Mouse (Mus musculus) natural killer cell, adult 2 months (primary cell): ENCODE measurements around the gene Fastkd2.
A peak's percentile ranks its signal among the peaks of the same experiment; 100 is the strongest.

Source experiments
- DNase-seq, 2 experiments: peaks; one replicate each; pipeline ENCODE4 v3.0.0; 2022; ENCODE audit warnings: low spot score in 2 of 2

Fastkd2 gene

DNA sequence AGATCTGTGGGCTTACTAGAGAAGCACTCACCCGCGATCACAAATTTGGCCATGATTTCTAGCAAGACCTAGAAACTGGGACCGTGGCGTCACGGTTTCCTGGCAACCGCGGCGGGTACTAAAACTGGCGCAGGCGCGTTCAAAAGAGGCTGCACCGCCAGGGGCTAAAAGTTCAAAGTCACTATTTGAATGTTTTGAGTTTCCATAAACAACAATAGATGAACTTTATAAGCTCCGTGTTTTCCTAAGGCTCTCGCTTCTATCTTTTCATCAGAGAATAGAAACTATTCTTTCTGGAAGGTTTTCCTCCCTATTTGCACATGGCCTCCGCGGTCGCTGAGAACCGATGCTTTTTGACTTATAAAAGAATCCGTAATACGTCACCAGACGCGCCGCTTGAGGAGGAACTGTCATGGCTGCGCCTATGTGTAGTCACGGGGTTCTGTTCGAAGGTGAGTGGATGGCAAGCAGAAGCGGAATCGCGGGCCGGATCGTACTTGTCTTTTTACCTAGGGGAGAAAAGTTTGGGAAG is at the start of gene Fastkd2, which contains the start of gene Mdh1b:
Gene Fastkd2 (plus strand): TSS at position 375 of the 532 bp plus-strand sequence.
Gene Mdh1b (minus strand): TSS at position 79 of the 532 bp plus-strand sequence.
- DNase-seq: peak; percentile 81 to 86

DNA sequence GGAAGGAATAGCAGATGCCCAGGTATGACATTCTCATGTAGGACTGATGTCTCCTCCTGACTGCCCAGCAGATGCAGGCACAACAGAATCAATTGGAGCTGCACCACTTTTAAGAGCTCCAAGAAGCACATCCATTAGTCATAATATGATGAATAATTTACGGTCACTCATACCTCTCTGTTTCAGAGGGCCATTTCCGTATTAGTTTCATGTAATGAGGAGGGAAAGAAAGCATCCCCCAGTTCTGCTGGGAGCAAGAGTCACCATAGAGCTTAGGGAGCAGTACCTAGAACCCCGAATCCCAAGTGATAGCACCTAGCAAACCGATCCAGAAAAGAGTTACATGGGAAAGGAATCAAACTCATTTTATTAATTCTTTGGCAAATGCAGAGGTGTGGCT is 43.6 kb upstream of the Fastkd2 start, which contains the start of gene Dytn:
Gene Dytn (minus strand): TSS at position 101 of the 400 bp plus-strand sequence.
- no peak for DNase-seq

DNA sequence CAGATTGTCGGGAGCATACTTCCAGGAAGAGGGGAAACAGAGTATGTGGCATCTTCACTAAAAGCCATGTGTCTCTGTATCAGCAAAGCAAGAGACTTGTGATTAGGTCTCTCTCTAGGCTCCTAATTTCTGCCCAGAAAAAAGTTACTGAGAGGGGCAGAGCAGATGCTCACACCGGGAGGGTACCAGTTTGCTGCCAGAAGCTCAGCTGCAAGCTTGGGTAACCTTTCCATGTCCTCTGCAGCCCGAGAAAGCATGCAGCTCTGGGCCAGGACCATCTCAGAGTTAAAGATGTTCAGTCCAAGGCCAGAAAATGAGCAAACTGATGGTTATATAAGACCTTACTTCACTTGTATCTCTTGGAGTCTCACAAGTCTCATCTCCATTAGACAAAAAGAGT is 33.6 kb upstream of the Fastkd2 start:
- DNase-seq: no peak

DNA sequence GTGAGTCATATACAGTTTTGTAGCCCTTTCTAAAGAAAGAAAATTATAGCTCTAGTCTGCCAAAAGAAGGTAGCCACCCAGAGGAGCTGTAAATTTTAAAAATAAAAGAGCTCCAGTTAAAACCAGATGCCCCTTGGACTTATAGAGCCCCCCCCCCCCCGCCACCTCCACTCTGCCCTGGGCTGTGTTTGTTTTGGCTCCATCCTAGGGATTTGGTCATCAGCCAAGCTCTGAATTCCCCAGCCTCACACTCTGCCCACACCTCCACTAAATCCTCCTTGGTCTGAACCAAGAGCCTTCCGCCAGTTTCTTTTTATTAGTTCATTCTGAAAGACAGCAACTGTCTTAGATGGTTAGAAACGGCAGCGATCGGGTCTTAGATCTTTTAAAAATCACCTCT is 24.7 kb upstream of the Fastkd2 start:
- DNase-seq: no peak

DNA sequence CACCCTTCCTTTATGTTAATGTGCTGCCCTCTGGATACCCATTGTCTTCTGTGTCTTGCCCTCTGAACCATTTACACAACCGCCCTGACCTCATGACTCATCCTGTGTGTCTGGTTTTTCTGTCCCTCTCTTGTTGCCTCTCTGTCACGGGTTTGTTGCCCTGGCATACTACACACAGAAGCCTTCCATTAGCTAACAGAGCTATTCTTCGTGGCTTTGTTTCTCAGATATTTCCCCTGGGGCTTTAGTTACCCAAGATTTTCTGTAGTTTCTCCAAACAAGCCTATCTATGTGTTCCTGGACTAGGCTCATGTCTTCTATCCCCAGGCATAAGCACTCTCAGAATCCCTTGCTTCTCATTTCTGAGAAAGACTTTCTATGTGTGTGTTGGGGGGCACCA is 21.5 kb upstream of the Fastkd2 start:
- DNase-seq: no peak

DNA sequence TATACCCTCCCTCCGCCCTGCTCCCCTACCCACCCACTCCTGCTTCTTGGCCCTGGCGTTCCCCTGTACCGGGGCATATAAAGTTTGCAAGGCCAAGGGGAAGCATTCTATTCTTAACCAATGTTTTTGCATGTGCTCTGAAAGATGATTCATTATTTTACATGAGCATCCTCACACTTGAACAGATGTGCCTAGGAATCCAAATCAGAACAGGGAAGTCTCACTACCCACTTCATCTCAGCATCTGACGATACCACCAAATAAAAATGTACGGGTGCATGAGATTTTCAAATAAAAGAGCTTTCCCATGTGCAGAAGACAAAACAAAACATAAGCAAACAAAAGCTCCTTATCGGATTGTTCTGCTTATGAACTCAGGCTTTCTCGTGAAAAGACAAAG is 10.3 kb upstream of the Fastkd2 start:
- no peak for DNase-seq

DNA sequence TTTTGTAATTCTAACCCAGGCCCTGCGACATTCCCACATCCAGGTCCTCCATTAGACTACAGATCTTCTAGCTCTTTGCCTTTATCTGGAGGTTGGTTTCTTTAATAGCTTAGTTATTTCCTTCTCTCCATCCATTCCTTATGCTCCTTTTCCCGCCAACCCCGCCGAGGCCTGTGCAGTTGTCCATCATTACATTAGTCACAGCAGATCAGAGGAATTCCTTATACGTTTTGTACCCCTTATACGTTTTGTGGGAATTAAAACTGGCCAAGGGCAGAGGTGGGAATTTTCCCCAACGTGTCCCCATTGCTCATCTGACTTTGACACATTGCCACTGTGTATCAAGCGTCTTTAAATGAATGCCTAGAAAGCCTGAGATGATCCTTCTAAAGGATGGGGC is 618 bp upstream of the Fastkd2 start:
- no peak for DNase-seq

DNA sequence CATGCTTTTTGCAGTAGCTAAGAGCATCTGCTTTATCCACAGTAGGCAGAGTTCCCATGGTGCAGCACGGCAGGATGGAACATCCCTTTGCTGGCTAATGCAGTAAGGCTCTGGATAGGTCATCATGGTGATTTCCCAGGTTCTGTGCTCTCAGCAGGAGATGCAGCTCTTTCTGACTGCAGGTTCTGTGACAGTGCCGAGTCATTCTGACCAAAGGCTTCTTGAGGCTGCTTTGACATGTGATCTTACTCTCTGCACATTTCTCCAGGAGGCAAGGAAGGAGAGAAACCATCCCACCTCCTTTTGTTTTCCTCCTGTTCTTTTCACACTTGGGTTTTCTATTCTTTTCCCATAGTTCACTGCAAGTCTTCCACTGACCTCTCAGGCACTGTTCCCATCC is 25.6 kb downstream of the Fastkd2 start:
- no peak for DNase-seq

DNA sequence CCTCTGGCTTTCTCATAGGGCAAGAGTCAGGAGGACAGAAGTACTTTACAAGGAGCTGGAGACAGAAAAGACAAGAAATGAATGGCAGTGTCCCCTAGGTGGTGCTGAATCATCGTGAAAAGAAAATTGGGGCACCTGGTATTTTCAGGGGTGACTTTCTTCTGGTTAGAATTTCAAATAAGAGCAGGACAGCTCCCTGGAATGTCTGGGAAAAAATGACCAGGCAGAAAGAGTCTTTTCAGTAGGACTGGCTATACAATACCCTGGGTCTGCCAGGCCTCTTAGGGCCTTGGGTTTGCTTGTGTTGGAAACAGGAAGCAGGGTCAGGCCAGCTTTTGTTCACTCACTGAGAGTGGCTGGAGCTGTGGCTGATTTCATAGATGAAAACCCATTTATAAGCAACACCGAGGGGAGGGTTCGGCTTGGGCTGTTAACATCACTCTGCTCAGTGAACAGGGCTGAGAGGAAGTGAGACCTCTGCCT is 32.8 kb downstream of the Fastkd2 start:
- DNase-seq: no peak

DNA sequence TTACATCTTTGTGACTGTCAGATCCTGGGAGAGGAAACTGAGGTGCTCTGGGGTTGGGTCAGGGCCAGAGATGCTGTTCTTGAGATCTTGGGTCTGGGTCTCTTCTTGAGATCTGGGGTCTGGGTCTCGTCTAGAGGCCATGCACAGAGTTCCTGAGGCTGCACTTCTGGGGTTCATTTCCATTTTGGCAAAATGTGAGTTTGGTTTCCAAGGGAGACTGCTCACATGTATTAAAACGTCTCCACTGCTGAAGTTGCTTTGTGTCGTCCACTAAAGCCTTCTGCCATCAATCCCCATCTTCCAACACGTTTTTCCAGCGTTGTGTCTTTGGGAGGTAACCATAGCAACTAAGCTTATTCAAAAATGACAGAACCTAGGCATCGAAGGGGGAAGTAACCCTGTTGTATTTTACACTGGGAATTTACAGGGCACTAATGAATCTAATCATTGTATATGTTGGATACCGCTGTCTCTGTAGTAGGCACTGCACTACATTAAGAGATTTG is 33.5 kb downstream of the Fastkd2 start:
- no peak for DNase-seq

DNA sequence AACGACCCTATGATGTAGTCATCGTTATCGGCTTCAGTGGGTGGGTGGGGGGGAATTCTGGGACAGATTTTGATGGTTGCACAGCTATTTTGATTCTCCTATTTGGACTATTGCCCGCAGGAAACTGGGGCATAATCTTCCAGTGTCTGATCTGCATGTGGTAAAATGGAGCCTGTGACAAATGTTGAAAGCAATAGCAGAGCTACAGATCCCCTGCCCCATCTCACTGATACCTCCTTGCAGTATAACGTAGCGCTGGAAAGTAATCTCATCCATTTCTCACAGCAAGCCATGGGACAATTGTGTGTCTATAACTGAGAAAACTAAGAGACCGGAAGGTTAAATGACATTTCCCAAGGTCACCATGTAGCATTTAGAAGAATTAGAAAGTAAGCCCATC is 34.0 kb downstream of the Fastkd2 start:
- DNase-seq: no peak

DNA sequence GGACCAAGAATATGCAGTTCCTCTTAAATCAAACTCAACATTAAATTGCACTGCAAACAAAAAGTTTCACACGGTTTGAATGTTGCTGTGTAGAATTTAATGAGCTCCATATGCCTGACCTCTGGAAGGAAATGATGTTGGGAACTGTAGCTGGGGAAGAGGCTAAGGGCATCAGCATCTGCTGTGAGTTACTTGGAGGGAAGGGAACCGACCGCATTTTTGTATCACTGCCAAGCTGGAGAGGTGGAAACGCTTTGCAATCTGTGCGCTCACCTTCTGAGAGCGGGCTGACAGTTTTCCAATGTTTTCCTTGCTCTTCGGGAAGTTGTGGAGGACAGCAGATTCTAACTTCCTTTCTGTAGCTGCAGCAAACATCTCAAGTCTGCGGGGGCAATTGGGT is 37.7 kb downstream of the Fastkd2 start:
- DNase-seq: no peak

DNA sequence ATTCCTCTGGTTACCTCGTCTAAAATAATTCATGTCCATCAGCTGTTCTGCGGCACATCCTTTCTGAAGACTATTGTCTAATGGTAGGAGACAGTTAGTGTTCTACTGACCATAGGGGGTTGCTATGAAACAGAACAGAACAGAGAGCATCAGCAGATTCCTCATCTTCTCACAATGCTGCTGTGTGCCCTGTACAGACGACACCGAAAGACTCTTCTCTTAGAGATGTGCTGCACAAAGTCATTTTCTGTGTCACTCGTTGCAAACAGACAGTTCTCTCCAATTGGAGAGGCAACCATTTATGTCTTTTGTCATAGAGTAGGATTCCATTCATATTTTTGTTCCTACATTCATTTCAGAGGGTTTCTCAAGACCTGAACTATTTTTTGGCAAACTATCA is 38.8 kb downstream of the Fastkd2 start, which contains the start of gene 4933402D24Rik:
Gene 4933402D24Rik (minus strand): TSS at position 101 of the 400 bp plus-strand sequence.
- no peak for DNase-seq

DNA sequence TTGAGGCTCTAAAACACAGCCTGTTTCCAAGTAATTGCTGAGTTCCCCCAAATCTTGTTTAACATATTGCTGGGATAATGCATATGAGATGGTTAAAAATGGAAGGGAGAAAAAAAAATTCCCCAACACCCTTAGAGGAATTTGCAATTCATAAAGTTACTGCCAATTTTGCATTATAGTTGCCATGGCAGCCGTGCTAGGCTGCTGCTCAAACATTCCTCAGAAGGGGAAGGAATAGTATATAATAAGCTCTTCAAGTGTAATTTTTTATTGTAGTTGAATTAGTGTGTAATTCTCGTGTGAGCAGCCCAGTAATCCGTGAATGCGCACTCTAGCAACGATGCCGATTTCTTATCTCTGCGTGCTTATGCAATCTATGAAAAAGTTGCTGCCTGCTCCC is 39.9 kb downstream of the Fastkd2 start:
- no peak for DNase-seq

DNA sequence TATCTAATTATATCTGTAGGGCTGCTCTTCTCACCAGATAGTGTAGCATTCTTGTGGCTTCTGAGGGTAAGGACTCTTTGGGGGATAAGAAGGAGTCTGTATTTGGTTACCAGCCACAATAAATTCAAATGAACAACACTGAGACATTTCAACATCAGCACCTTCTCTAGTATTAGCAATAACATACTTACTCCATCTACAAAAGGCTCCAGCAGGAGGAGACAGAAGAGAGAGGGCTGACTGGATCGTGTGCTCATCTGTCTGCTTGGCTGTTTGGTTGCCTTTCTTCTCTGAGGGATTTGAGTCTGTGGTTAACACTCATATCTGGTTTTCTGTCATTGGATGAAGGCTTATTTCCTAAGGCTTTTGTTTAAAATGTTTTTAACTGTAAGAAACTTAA is 46.0 kb downstream of the Fastkd2 start:
- no peak for DNase-seq

DNA sequence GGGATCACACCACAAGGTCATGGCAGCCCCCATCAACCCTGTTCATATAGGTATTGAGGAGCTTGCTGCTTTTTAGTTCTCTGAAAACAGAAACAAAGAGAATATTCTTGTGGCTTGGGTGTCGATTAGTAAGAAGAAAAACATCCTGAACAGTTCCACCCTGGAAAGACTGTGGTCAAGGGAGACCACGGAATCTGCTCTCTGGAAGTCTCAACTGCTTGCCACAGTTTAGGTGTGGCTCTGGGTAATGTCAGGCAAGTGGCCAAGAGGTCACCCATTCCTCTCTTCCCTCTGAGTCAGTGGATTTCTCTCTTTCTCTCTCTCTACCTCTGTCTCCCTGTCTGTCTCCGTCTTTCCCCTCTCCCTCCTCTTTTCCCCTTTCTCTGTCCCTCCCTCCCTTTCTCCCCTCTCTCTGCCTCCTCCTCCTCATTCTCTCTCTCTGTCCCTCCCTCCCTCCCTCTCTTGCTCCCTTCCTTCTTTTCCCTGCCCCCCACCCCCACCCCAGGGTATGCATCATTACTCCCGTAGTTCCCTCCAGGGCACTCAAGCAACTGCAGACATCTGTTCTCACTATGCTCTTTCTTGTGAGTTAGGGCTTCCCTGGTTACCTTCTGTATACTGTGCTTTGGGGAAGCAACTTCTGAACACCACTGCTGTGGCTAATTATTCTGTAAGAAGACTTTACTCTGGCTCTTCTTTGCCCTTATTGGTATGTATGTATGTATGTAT is 46.7 kb downstream of the Fastkd2 start:
- DNase-seq: no peak

DNA sequence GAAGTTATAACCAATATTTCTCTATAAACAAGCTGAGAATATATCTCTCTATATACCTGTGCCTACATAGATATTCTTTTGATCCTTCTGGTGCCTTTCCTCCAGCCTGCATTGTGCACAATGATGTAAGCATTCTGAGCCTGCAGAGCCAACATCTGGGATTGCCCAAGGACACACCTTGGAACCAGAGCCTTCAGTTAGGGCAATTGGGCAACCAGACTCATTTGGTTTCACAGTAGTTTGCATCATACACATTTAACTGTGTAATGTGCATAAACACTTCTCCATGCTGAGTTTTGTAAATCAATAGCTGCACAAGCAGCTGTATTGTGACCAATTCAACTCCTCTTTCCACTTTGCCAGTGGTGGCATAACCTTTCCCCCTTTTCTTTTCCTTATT is 63.9 kb downstream of the Fastkd2 start:
- no peak for DNase-seq
